Mouse (Mus musculus) embryonic facial prominence, embryonic 12.5 days (tissue): ENCODE results near the gene Kap. TPM values are rescaled to one million over a fixed set of nuclear protein-coding genes. Genes with fewer than 3 reads are reported as not detected.

Experiments
- polyA plus RNA-seq: library from polyadenylated mRNA; unstranded; fragments of >200 nt; fragmentation: Nextera tagmentation; extraction: Ambion mirVana; gene quantifications from 2 replicates; pipeline ENCODE4 v1.2.1, GENCODE M21; 2016

Kap gene
- polyA plus RNA-seq, 1 experiment from 2014 or later, result not detected

Other genes starting within 250 kb of the Kap start
- gene Etv6, start 181.9 kb upstream of the Kap start, polyA plus RNA-seq, result 14.2 and 15.8 TPM in 2 replicates